Mouse (Mus musculus): ENCODE results near the gene Dynlt1b. TPM values are rescaled to one million over a fixed set of nuclear protein-coding genes. Genes with fewer than 3 reads are reported as not detected.
A peak's percentile ranks its signal among the peaks of the same experiment; 100 is the strongest.
"Not testable (repeated sequence)": the region's sequence is repeated elsewhere in the genome, so short reads cannot be mapped to it uniquely, and the experiment has no call there.

Gene Dynlt1b
- polyA plus RNA-seq, 1 experiment from 2014 or later, result 992 TPM

GRCm38 (mm10) chr17:6399281-6400096 is 30.4 kb upstream of the Dynlt1b start:
- H3K9me3 ChIP-seq (replicated peaks); H3K4me3 ChIP-seq; H3K27me3 ChIP-seq; H3K9ac ChIP-seq; H3K36me3 ChIP-seq (ENCODE audit: poor library complexity, severe bottlenecking): not testable (repeated sequence)
- Histone ChIP-seq H3K27ac (peak overlapping the region; percentile 88), H3K4me1 (peaks cover 11% of the 10 kb centered on the region), H3K4me2 (peak overlapping the region; percentile 11; the same call in 1 of the 2 replicates)
- peak; percentile 90 for ATAC-seq
- WGBS, result 32% methylated on average over 9 of the region's 13 CpGs

DNA sequence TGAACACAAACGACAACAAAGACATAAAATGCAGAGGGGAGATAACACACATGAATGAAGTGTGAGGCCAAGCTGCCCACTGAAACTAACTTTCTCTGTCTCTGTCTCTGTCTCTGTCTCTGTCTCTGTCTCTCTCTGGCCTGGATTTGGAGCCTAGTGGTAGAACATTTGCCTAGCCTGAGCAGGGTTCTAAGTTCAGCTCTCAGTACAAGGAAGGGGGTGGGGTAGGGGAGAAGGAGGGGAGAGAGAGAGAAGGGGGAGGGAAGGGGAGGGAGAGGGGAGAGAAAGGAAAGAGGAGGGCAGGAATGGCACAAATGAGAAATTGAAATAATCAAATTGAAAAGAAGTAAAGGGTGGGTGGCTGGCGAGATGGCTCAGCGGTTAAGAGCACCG is 29.8 kb upstream of the Dynlt1b start:
- not testable (repeated sequence) for H3K9me3 ChIP-seq (replicated peaks); H3K4me3 ChIP-seq; H3K36me3 ChIP-seq (ENCODE audit: poor library complexity, severe bottlenecking); H3K9ac ChIP-seq; H3K27me3 ChIP-seq
- Histone ChIP-seq H3K4me1 (peaks cover 11% of the 10 kb centered on the region), H3K4me2 (peak overlapping the region; percentile 11; the same call in 1 of the 2 replicates), H3K27ac (peak overlapping the region; percentile 88)
- ATAC-seq, result peak; percentile 65; the same call in 1 of the 2 replicates
- 61% methylated on average over 4 of the region's 4 CpGs for WGBS

- H3K27me3 ChIP-seq; H3K9me3 ChIP-seq (replicated peaks); H3K36me3 ChIP-seq (ENCODE audit: poor library complexity, severe bottlenecking); H3K4me1 ChIP-seq; H3K4me3 ChIP-seq; ATAC-seq; H3K9ac ChIP-seq; H3K4me2 ChIP-seq; H3K27ac ChIP-seq: not testable (repeated sequence)
- WGBS, result 56% methylated on average over 1 of the region's 1 CpGs
These were observed 25.4 kb upstream of the Dynlt1b start for GRCm38 (mm10) chr17:6404493-6404892.

GRCm38 (mm10) chr17:6406972-6407371 is 22.9 kb upstream of the Dynlt1b start:
- ATAC-seq; H3K4me3 ChIP-seq; H3K4me1 ChIP-seq; H3K27ac ChIP-seq; H3K36me3 ChIP-seq (ENCODE audit: poor library complexity, severe bottlenecking); H3K4me2 ChIP-seq; H3K9ac ChIP-seq; H3K27me3 ChIP-seq; H3K9me3 ChIP-seq (replicated peaks): not testable (repeated sequence)
- WGBS, result 100% methylated on average over 1 of the region's 2 CpGs

- not testable (repeated sequence) for H3K36me3 ChIP-seq (ENCODE audit: poor library complexity, severe bottlenecking); H3K27ac ChIP-seq; H3K4me1 ChIP-seq; H3K9ac ChIP-seq; H3K4me3 ChIP-seq; H3K4me2 ChIP-seq; H3K27me3 ChIP-seq; H3K9me3 ChIP-seq (replicated peaks); ATAC-seq
- 58% methylated on average over 6 of the region's 6 CpGs for WGBS
These were observed 19.1 kb upstream of the Dynlt1b start for GRCm38 (mm10) chr17:6410713-6411213.

DNA sequence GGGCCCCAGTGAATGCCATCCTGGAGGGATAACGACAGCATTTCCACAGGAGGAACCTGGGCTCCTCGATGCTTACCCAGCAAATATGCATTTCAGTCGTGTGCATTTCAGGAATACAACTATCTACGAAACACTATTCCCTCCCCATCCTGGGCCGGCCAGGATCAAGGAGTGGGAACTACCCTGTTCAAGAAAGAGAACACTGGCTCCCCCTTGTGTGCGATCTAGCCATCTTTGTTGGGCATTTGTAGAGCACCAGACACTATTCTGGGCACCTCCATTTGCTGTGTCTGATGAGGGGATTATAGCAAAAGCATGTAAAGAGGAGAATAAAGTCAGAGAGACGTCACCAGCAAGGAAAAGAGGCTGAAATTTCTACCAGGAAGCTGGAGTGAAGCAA is 12.8 kb upstream of the Dynlt1b start:
- not testable (repeated sequence) for H3K9ac ChIP-seq; H3K27me3 ChIP-seq; H3K27ac ChIP-seq; H3K4me1 ChIP-seq; ATAC-seq; H3K36me3 ChIP-seq (ENCODE audit: poor library complexity, severe bottlenecking); H3K4me2 ChIP-seq; H3K9me3 ChIP-seq (replicated peaks); H3K4me3 ChIP-seq
- 29% methylated on average over 6 of the region's 7 CpGs for WGBS

DNA sequence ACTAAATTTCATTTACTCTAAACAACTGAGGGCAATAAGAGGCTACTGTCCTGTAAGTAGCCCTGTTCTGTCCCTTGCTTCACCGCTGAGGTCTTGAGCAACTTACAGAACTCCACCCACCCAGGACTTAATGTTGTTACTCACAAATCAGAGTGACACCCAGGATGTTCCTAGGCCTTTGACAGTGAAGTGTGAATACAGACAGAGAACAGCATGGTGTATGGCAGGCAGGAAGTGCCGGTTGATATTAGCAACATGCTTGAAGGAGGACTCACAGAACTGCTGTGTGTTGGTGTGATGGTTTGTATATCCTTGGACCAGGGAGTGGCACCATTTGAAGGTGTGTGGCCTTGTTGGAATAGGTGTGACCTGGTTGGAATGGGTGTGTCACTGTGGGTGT is 9.4 kb upstream of the Dynlt1b start:
- H3K9ac ChIP-seq; H3K4me2 ChIP-seq; H3K4me1 ChIP-seq; H3K27me3 ChIP-seq; H3K4me3 ChIP-seq; H3K36me3 ChIP-seq (ENCODE audit: poor library complexity, severe bottlenecking); ATAC-seq; H3K27ac ChIP-seq; H3K9me3 ChIP-seq (replicated peaks): not testable (repeated sequence)
- WGBS, result 98% methylated on average over 2 of the region's 2 CpGs

GRCm38 (mm10) chr17:6421547-6422326 is 8.2 kb upstream of the Dynlt1b start:
- not testable (repeated sequence) for H3K4me1 ChIP-seq; H3K27ac ChIP-seq; H3K4me2 ChIP-seq; H3K4me3 ChIP-seq; H3K27me3 ChIP-seq; H3K36me3 ChIP-seq (ENCODE audit: poor library complexity, severe bottlenecking); H3K9ac ChIP-seq; ATAC-seq; H3K9me3 ChIP-seq (replicated peaks)
- 22% methylated on average over 13 of the region's 14 CpGs for WGBS

DNA sequence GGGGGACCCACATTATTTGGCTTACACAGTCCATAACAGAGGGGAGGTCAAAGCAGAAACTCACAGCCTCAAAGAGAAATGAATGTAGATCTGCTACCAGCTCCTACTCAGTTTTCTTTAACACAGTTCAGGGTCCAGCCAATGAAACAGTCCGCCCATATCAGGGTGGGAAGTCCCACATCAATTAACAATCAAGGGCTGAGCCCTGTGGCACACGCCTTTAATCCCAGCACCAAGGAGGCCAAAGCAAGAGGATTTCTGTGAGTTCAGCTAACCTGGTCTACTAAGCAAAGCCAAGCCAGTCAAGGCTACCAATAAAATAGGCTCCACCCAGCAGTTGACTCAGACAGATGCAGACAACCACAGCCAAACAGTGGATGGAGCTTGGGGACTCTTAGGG is 7.5 kb upstream of the Dynlt1b start:
- not testable (repeated sequence) for H3K4me1 ChIP-seq; H3K4me2 ChIP-seq; H3K27me3 ChIP-seq; H3K9ac ChIP-seq; H3K27ac ChIP-seq; H3K36me3 ChIP-seq (ENCODE audit: poor library complexity, severe bottlenecking); H3K4me3 ChIP-seq; H3K9me3 ChIP-seq (replicated peaks)
- peak; percentile 20; the same call in 1 of the 2 replicates for ATAC-seq
- WGBS, result 43% methylated on average over 2 of the region's 2 CpGs

- H3K27ac ChIP-seq, ATAC-seq, H3K4me2 ChIP-seq: not testable (repeated sequence)
These were observed 7.1 kb upstream of the Dynlt1b start for GRCm38 (mm10) chr17:6422805-6423204.

DNA sequence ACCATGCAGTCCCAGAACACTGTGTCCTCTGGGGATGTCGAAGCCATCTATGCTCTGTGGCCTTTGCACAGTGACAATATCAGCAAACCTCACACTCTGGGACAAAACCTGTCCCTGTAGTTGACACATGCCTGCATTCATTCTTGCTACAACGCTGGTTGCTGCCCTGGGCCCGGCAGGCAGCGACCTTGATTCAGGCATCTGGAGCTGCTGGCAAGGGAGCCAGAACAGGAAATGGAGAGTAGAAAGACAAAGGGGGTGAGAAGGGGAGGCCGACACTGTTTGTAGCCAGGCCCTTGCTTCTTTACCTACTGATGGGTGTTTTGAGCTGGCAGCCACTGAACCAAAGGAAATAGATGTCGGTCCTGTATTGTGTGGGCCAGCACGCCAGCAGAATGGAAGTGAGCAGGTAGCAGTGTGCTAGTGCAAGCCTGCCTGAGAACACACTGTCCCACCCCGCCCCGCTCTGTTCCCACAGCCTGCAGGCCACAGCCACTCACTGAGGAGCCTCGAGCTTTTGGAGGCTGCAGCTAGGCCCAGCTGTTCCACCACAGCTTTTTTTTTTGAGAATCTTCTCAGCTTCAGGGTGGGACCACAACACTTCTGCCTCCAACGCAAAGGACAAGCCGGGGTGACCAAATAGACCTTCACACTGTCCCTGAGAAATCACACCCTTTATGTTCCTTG is 5.5 kb upstream of the Dynlt1b start:
- not testable (repeated sequence) for H3K4me1 ChIP-seq; H3K36me3 ChIP-seq (ENCODE audit: poor library complexity, severe bottlenecking); H3K9me3 ChIP-seq (replicated peaks); H3K27me3 ChIP-seq; H3K27ac ChIP-seq; H3K4me2 ChIP-seq; H3K4me3 ChIP-seq; H3K9ac ChIP-seq
- 0 out of 2 replicates have a peak, but pooled peaks have one; percentile 22 for ATAC-seq
- WGBS, result 71% methylated on average over 12 of the region's 12 CpGs

More at GRCm38 (mm10) chr17:6422805-6423204, 7.1 kb upstream of the Dynlt1b start:
- not testable (repeated sequence) for H3K27me3 ChIP-seq; H3K36me3 ChIP-seq (ENCODE audit: poor library complexity, severe bottlenecking); H3K9me3 ChIP-seq (replicated peaks); H3K4me3 ChIP-seq; H3K9ac ChIP-seq; H3K4me1 ChIP-seq
- 62% methylated on average over 3 of the region's 3 CpGs for WGBS

- not testable (repeated sequence) for H3K27me3 ChIP-seq; H3K4me3 ChIP-seq; H3K4me2 ChIP-seq; H3K27ac ChIP-seq; H3K9me3 ChIP-seq (replicated peaks); H3K36me3 ChIP-seq (ENCODE audit: poor library complexity, severe bottlenecking); H3K4me1 ChIP-seq; H3K9ac ChIP-seq; ATAC-seq
- 82% methylated on average over 3 of the region's 3 CpGs for WGBS
These were observed 4.6 kb upstream of the Dynlt1b start for GRCm38 (mm10) chr17:6425325-6425724.
